Mouse (Mus musculus): ENCODE data around the gene Phkb.

The Phkb gene

GRCm38 (mm10) chr8:85959880-85960279 lies 119.1 kb downstream of the Phkb start:
- 96% methylated on average over 4 of the region's 4 CpGs for WGBS

- 95% methylated on average over 4 of the region's 4 CpGs for WGBS
Observed at GRCm38 (mm10) chr8:85977588-85978077, 136.9 kb downstream of the Phkb start.

GRCm38 (mm10) chr8:85992911-85993310 lies 152.2 kb downstream of the Phkb start:
- WGBS = 89% methylated on average over 1 of the region's 1 CpGs

- WGBS = 100% methylated on average over 1 of the region's 1 CpGs
Observed at GRCm38 (mm10) chr8:85993661-85994060, 152.9 kb downstream of the Phkb start.

GRCm38 (mm10) chr8:85995971-85996370 lies 155.2 kb downstream of the Phkb start:
- 78% methylated on average over 1 of the region's 1 CpGs for WGBS

GRCm38 (mm10) chr8:86016806-86017205 lies 176.0 kb downstream of the Phkb start:
- WGBS = 95% methylated on average over 2 of the region's 2 CpGs

- 26% methylated on average over 6 of the region's 6 CpGs for WGBS
Observed at GRCm38 (mm10) chr8:86028646-86029312, 188.0 kb downstream of the Phkb start.

- WGBS = 87% methylated on average over 7 of the region's 7 CpGs
Observed at GRCm38 (mm10) chr8:86029451-86029850, 188.7 kb downstream of the Phkb start.

GRCm38 (mm10) chr8:86034662-86035365 lies 194.1 kb downstream of the Phkb start:
- 92% methylated on average over 6 of the region's 6 CpGs for WGBS

GRCm38 (mm10) chr8:86035371-86035770 lies 194.6 kb downstream of the Phkb start:
- 97% methylated on average over 4 of the region's 4 CpGs for WGBS

GRCm38 (mm10) chr8:86038462-86038861 lies 197.7 kb downstream of the Phkb start:
- 79% methylated on average over 3 of the region's 3 CpGs for WGBS

- WGBS = 39% methylated on average over 2 of the region's 2 CpGs
Observed at GRCm38 (mm10) chr8:86042049-86042448, 201.3 kb downstream of the Phkb start.

GRCm38 (mm10) chr8:86050882-86051281 lies 210.1 kb downstream of the Phkb start:
- WGBS = 91% methylated on average over 3 of the region's 3 CpGs

- 68% methylated on average over 4 of the region's 4 CpGs for WGBS
Observed at GRCm38 (mm10) chr8:86052003-86052402, 211.2 kb downstream of the Phkb start.

- WGBS = 95% methylated on average over 5 of the region's 5 CpGs
Observed at GRCm38 (mm10) chr8:86058618-86059017, 217.9 kb downstream of the Phkb start.

GRCm38 (mm10) chr8:86059130-86059529 lies 218.4 kb downstream of the Phkb start:
- 60% methylated on average over 5 of the region's 5 CpGs for WGBS

GRCm38 (mm10) chr8:86063411-86063810 lies 222.7 kb downstream of the Phkb start:
- WGBS = 95% methylated on average over 2 of the region's 2 CpGs

GRCm38 (mm10) chr8:86079433-86079832 lies 238.7 kb downstream of the Phkb start:
- 90% methylated on average over 1 of the region's 1 CpGs for WGBS

- 89% methylated on average over 4 of the region's 4 CpGs for WGBS
Observed at GRCm38 (mm10) chr8:86083346-86083745, 242.6 kb downstream of the Phkb start.

- 86% methylated on average over 2 of the region's 2 CpGs for WGBS
Observed at GRCm38 (mm10) chr8:86086791-86087190, 246.0 kb downstream of the Phkb start.

- 81% methylated on average over 1 of the region's 1 CpGs for WGBS
Observed at GRCm38 (mm10) chr8:86087468-86087867, 246.7 kb downstream of the Phkb start.

GRCm38 (mm10) chr8:86090666-86091065 lies 249.9 kb downstream of the Phkb start:
- 38% methylated on average over 10 of the region's 10 CpGs for WGBS
